Mouse (Mus musculus): ENCODE measurements around the gene Ipo9. TPM values are rescaled to one million over a fixed set of nuclear protein-coding genes. Genes with fewer than 3 reads are reported as not detected.

Gene Ipo9
- polyA plus RNA-seq, 1 experiment = 61.5 TPM

DNA sequence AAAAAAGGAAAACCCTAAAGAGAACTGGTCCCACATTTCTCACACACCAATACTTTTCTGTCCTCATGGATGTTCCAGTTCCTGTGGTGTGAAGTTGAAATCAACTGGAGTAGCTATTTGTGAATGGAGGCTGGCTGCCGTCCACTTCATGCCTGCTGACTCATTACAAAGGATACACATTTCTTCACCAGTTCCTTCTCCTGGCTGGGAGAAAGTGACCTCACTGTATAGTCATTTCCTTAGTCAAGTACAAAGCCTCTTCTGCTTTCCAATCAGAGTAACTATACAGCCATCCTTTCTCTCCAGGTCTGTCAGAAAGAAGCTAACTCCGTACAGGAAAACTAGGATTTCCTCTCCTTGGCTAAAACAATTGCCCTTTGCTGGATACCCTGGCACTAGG, 19.3 kb downstream of the Ipo9 start:
- Histone ChIP-seq H3K79me2 (ENCODE audit: control insufficient read depth, insufficient read depth) (peaks cover 40% of the 10 kb centered on the region), H3K36me3 (ENCODE audit: control insufficient read depth, insufficient read depth) (peaks cover 75% of the 10 kb centered on the region), H3K27me3 (ENCODE audit: control insufficient read depth, insufficient read depth, insufficient read length) (no peaks in the 10 kb centered on the region), H3K4me3 (ENCODE audit: insufficient read depth, poor library complexity, severe bottlenecking) (no peak overlapping the region), H3ac (ENCODE audit: control insufficient read depth, insufficient read length, low read depth) (no peak overlapping the region), H3K79me3 (ENCODE audit: low read depth) (peaks cover 18% of the 10 kb centered on the region)
- TF ChIP-seq CEBPB (IDR thresholded peaks at IDR 0.05; ENCODE audit: low read depth) (peak; percentile 69), CTCF (IDR thresholded peaks at IDR 0.05; ENCODE audit: control insufficient read depth, insufficient read depth, insufficient read length) (no peak), MAX (IDR thresholded peaks at IDR 0.05) (peak; percentile 30), FOSL1 (IDR thresholded peaks at IDR 0.05; ENCODE audit: insufficient read depth, low read length, poor library complexity, severe bottlenecking) (peak; percentile 30), MYOG (IDR thresholded peaks at IDR 0.05; ENCODE audit: control insufficient read depth, extremely low read depth, insufficient read length) (no peak), USF1 (IDR thresholded peaks at IDR 0.05; ENCODE audit: low read depth) (no peak), MYOD1 (IDR thresholded peaks at IDR 0.05; ENCODE audit: control insufficient read depth, insufficient read length, low read depth) (no peak)

DNA sequence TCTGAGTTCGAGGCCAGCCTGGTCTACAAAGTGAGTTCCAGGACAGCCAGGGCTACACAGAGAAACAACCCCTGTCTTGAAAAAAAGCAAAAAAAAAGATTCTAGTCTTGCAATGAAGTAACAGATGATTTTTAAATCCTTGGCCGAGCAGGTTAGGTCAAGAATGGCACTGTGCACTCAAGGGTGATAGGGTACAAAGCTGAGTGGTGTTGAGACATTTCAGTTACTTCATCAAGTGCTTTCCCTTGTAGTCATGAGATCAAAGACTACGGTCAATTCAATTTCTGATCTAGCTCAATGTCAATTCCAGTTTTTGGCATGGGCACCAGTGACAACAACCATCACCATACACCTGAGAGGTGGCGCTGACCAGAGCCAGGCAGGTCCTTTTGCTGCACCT, 21.3 kb downstream of the Ipo9 start:
- no peak overlapping the region for H3ac ChIP-seq (ENCODE audit: control insufficient read depth, insufficient read length, low read depth)
- H3K79me3 ChIP-seq (ENCODE audit: low read depth) = peaks cover 14% of the 10 kb centered on the region
- H3K79me2 ChIP-seq (ENCODE audit: control insufficient read depth, insufficient read depth) = peaks cover 38% of the 10 kb centered on the region
- no peaks in the 10 kb centered on the region for H3K27me3 ChIP-seq (ENCODE audit: control insufficient read depth, insufficient read depth, insufficient read length)
- TF ChIP-seq USF1 (IDR thresholded peaks at IDR 0.05; ENCODE audit: low read depth) = no peak
- no peak for TF ChIP-seq FOSL1 (IDR thresholded peaks at IDR 0.05; ENCODE audit: insufficient read depth, low read length, poor library complexity, severe bottlenecking)
- TF ChIP-seq MYOD1 (IDR thresholded peaks at IDR 0.05; ENCODE audit: control insufficient read depth, insufficient read length, low read depth) = no peak
- TF ChIP-seq CEBPB (IDR thresholded peaks at IDR 0.05; ENCODE audit: low read depth) = no peak
- TF ChIP-seq MAX (IDR thresholded peaks at IDR 0.05) = no peak
- TF ChIP-seq MYOG (IDR thresholded peaks at IDR 0.05; ENCODE audit: control insufficient read depth, extremely low read depth, insufficient read length) = no peak
- no peak for TF ChIP-seq CTCF (IDR thresholded peaks at IDR 0.05; ENCODE audit: control insufficient read depth, insufficient read depth, insufficient read length)
- no peak overlapping the region for H3K4me3 ChIP-seq (ENCODE audit: insufficient read depth, poor library complexity, severe bottlenecking)
- H3K36me3 ChIP-seq (ENCODE audit: control insufficient read depth, insufficient read depth) = peaks cover 84% of the 10 kb centered on the region

DNA sequence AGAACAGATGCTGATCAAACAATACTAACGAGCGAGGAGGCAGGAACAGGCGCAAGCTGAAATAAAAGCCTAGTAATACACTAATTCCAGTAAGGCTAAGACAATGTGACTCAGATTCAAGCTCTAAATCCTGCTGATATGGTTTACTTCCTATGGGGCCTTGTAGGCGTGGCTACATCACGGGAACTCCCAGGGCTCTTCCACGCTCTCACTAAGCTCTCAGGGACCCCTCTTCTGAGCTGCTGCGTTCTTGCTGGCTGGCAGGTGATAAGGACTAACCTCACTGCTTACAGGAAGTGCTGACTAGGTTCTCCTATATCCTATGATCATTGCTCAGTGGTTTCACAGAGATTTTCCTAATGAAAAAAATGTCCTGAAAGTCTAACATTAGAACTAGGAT, 24.9 kb downstream of the Ipo9 start:
- Histone ChIP-seq H3K36me3 (ENCODE audit: control insufficient read depth, insufficient read depth) (peaks cover 91% of the 10 kb centered on the region), H3K79me3 (ENCODE audit: low read depth) (peaks cover 10% of the 10 kb centered on the region), H3K79me2 (ENCODE audit: control insufficient read depth, insufficient read depth) (peaks cover 13% of the 10 kb centered on the region), H3K4me3 (ENCODE audit: insufficient read depth, poor library complexity, severe bottlenecking) (no peak overlapping the region), H3ac (ENCODE audit: control insufficient read depth, insufficient read length, low read depth) (no peak overlapping the region), H3K27me3 (ENCODE audit: control insufficient read depth, insufficient read depth, insufficient read length) (no peaks in the 10 kb centered on the region)
- TF ChIP-seq MYOD1 (IDR thresholded peaks at IDR 0.05; ENCODE audit: control insufficient read depth, insufficient read length, low read depth) = no peak
- no peak for TF ChIP-seq MYOG (IDR thresholded peaks at IDR 0.05; ENCODE audit: control insufficient read depth, extremely low read depth, insufficient read length)
- no peak for TF ChIP-seq CEBPB (IDR thresholded peaks at IDR 0.05; ENCODE audit: low read depth)
- TF ChIP-seq MAX (IDR thresholded peaks at IDR 0.05) = no peak
- no peak for TF ChIP-seq FOSL1 (IDR thresholded peaks at IDR 0.05; ENCODE audit: insufficient read depth, low read length, poor library complexity, severe bottlenecking)
- no peak for TF ChIP-seq USF1 (IDR thresholded peaks at IDR 0.05; ENCODE audit: low read depth)

DNA sequence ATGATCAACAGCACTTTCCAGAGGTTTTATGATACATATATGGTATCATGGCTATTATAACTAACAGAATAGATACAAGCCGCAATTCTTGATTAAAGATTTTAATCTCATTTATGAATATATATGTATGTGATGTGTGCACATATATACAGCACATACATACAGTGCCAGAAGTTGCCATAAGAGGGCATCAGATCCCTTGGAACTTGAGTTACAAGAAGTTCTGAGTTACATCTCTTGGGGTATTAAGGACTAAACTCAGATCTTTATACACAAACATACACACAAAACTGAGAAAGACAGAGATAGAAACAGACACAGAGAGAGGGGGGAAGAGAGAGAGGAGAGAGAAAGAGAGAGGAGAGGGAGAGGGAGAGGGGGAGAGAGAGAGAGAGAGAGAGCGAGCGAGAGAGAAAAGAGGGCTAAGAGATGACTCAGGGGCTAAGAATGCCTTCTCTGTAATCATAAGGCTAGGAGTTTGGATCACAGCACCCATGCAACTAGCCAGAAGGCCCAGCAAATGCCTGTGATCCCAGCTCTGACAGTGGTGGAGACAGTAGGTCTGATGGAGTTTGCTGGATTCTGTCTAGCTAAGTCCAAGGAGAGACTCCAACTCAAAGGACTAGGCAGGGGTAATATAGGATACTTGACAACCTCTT, 28.7 kb downstream of the Ipo9 start:
- Histone ChIP-seq H3K4me3 (ENCODE audit: insufficient read depth, poor library complexity, severe bottlenecking) (no peak overlapping the region), H3ac (ENCODE audit: control insufficient read depth, insufficient read length, low read depth) (no peak overlapping the region), H3K27me3 (ENCODE audit: control insufficient read depth, insufficient read depth, insufficient read length) (no peaks in the 10 kb centered on the region), H3K79me3 (ENCODE audit: low read depth) (no peaks in the 10 kb centered on the region), H3K79me2 (ENCODE audit: control insufficient read depth, insufficient read depth) (no peaks in the 10 kb centered on the region), H3K36me3 (ENCODE audit: control insufficient read depth, insufficient read depth) (peaks cover 96% of the 10 kb centered on the region)
- no peak for TF ChIP-seq MAX (IDR thresholded peaks at IDR 0.05)
- no peak for TF ChIP-seq MYOD1 (IDR thresholded peaks at IDR 0.05; ENCODE audit: control insufficient read depth, insufficient read length, low read depth)
- no peak for TF ChIP-seq MYOG (IDR thresholded peaks at IDR 0.05; ENCODE audit: control insufficient read depth, extremely low read depth, insufficient read length)
- TF ChIP-seq USF1 (IDR thresholded peaks at IDR 0.05; ENCODE audit: low read depth) = no peak
- no peak for TF ChIP-seq CEBPB (IDR thresholded peaks at IDR 0.05; ENCODE audit: low read depth)
- TF ChIP-seq FOSL1 (IDR thresholded peaks at IDR 0.05; ENCODE audit: insufficient read depth, low read length, poor library complexity, severe bottlenecking) = no peak
- no peak for TF ChIP-seq CTCF (IDR thresholded peaks at IDR 0.05; ENCODE audit: control insufficient read depth, insufficient read depth, insufficient read length)

DNA sequence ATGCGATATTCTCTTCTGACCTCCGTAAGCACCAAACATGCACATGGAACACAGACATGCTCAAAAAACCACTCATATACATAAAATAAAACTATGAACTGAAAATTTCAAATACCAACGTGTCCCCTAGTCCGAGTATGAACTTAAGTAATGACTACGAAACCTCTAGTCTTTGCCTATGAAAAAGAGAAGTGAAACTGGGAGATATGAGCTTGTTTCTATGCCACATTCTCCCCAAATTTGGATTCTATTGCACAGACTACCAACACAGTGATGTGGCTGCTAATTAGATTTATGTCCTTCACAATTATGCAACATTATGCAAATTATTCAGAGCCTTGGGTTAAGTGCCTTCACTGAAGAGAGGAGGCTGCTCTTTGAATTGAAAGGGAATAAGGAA, 30.8 kb downstream of the Ipo9 start:
- H3K79me2 ChIP-seq (ENCODE audit: control insufficient read depth, insufficient read depth) = no peaks in the 10 kb centered on the region
- TF ChIP-seq CEBPB (IDR thresholded peaks at IDR 0.05; ENCODE audit: low read depth) (no peak), CTCF (IDR thresholded peaks at IDR 0.05; ENCODE audit: control insufficient read depth, insufficient read depth, insufficient read length) (no peak), MYOD1 (IDR thresholded peaks at IDR 0.05; ENCODE audit: control insufficient read depth, insufficient read length, low read depth) (no peak), MAX (IDR thresholded peaks at IDR 0.05) (no peak), USF1 (IDR thresholded peaks at IDR 0.05; ENCODE audit: low read depth) (no peak), MYOG (IDR thresholded peaks at IDR 0.05; ENCODE audit: control insufficient read depth, extremely low read depth, insufficient read length) (no peak), FOSL1 (IDR thresholded peaks at IDR 0.05; ENCODE audit: insufficient read depth, low read length, poor library complexity, severe bottlenecking) (no peak)
- H3K79me3 ChIP-seq (ENCODE audit: low read depth) = no peaks in the 10 kb centered on the region
- H3K27me3 ChIP-seq (ENCODE audit: control insufficient read depth, insufficient read depth, insufficient read length) = no peaks in the 10 kb centered on the region
- H3ac ChIP-seq (ENCODE audit: control insufficient read depth, insufficient read length, low read depth) = no peak overlapping the region
- H3K36me3 ChIP-seq (ENCODE audit: control insufficient read depth, insufficient read depth) = peaks cover 94% of the 10 kb centered on the region
- no peak overlapping the region for H3K4me3 ChIP-seq (ENCODE audit: insufficient read depth, poor library complexity, severe bottlenecking)
